Mouse (Mus musculus) brown adipose tissue, adult 24 weeks (tissue): ENCODE data around the gene Tmem179. TPM values are rescaled to one million over a fixed set of nuclear protein-coding genes. Genes with fewer than 3 reads are reported as not detected.

Experiments used
- H3K27ac ChIP-seq: fragments of 200-500 bp; replicated peaks from 2 replicates; pipeline ENCODE4 v1.5.1; 2012; ENCODE audit warnings: low read depth, mild to moderate bottlenecking, low read length
- H3K4me1 ChIP-seq: fragments of 200-500 bp; 2 replicates; pipeline ENCODE4 v1.6.1; 2012; ENCODE audit warnings: low read length, mixed read lengths; ENCODE audit not compliant: control insufficient read depth, insufficient read depth, insufficient read length
- H3K4me3 ChIP-seq: fragments of 200-500 bp; 2 replicates; pipeline ENCODE4 v1.5.1; 2012; ENCODE audit warnings: low read depth, mild to moderate bottlenecking, low read length, moderate library complexity; ENCODE audit not compliant: insufficient read depth
- polyA plus RNA-seq: library from polyadenylated mRNA; stranded (reverse); fragments of >200 nt; gene quantifications from 2 replicates; pipeline ENCODE4 v1.2.4, GENCODE M21; 2012; ENCODE audit not compliant: missing spikeins, insufficient read depth, insufficient read length

Gene Tmem179
- polyA plus RNA-seq, 1 experiment: not detected

GRCm38 (mm10) chr12:112463209-112463608 lies 53.3 kb downstream of the Tmem179 start:
- no peak overlapping the region for H3K4me3 ChIP-seq
- peaks cover 4% of the 10 kb centered on the region; the same call in 1 of the 2 replicates for H3K4me1 ChIP-seq
- no peak overlapping the region for H3K27ac ChIP-seq

GRCm38 (mm10) chr12:112462423-112462822 lies 54.1 kb downstream of the Tmem179 start:
- Histone ChIP-seq H3K27ac (no peak overlapping the region), H3K4me3 (no peak overlapping the region), H3K4me1 (peaks cover 3% of the 10 kb centered on the region; the same call in 1 of the 2 replicates)

GRCm38 (mm10) chr12:112457839-112458238 lies 58.7 kb downstream of the Tmem179 start:
- no peak overlapping the region for H3K4me3 ChIP-seq
- H3K4me1 ChIP-seq: peaks cover 11% of the 10 kb centered on the region
- no peak overlapping the region for H3K27ac ChIP-seq

- Histone ChIP-seq H3K4me3 (no peak overlapping the region), H3K4me1 (peaks cover 11% of the 10 kb centered on the region), H3K27ac (peak overlapping the region; percentile 85)
These were observed 60.3 kb downstream of the Tmem179 start for GRCm38 (mm10) chr12:112456144-112456713.

GRCm38 (mm10) chr12:112451826-112452225 lies 64.7 kb downstream of the Tmem179 start:
- Histone ChIP-seq H3K27ac (no peak overlapping the region), H3K4me1 (peaks cover 25% of the 10 kb centered on the region), H3K4me3 (no peak overlapping the region)

GRCm38 (mm10) chr12:112451381-112451780 lies 65.2 kb downstream of the Tmem179 start:
- Histone ChIP-seq H3K4me1 (peaks cover 22% of the 10 kb centered on the region), H3K4me3 (no peak overlapping the region), H3K27ac (no peak overlapping the region)

GRCm38 (mm10) chr12:112450883-112451282 lies 65.7 kb downstream of the Tmem179 start:
- H3K4me1 ChIP-seq: peaks cover 19% of the 10 kb centered on the region
- peak overlapping the region; percentile 90; the same call in 1 of the 2 replicates for H3K27ac ChIP-seq
- H3K4me3 ChIP-seq: no peak overlapping the region

Other genes with a start within 250 kb of the Tmem179 start
- 130 and 140 TPM in 2 replicates for gene A530016L24Rik, start 27.3 kb downstream of the Tmem179 start, polyA plus RNA-seq
- 12.9 and 13.5 TPM in 2 replicates for gene Inf2, start 72.0 kb upstream of the Tmem179 start, polyA plus RNA-seq
- 34.5 and 46.5 TPM in 2 replicates for gene Adssl1, start 103.3 kb upstream of the Tmem179 start, polyA plus RNA-seq
- 36.7 and 42.7 TPM in 2 replicates for gene Siva1, start 127.9 kb upstream of the Tmem179 start, polyA plus RNA-seq
- gene Akt1, start 158.1 kb upstream of the Tmem179 start, polyA plus RNA-seq: 31.5 and 38.8 TPM in 2 replicates
- 0.58 and 0.75 TPM in 2 replicates for gene Zbtb42, start 162.1 kb upstream of the Tmem179 start, polyA plus RNA-seq
- 1.6 and 1.8 TPM in 2 replicates for gene Cep170b, start 203.7 kb upstream of the Tmem179 start, polyA plus RNA-seq
- gene Pld4, start 243.9 kb upstream of the Tmem179 start, polyA plus RNA-seq: 7.5 and 9.4 TPM in 2 replicates